Mouse (Mus musculus): ENCODE data around the gene Ppp1r10. TPM values are rescaled to one million over a fixed set of nuclear protein-coding genes. Genes with fewer than 3 reads are reported as not detected.
"Not testable (repeated sequence)": the region's sequence is repeated elsewhere in the genome, so short reads cannot be mapped to it uniquely, and the experiment has no call there.

The Ppp1r10 gene
- total and polyA plus RNA-seq, 2 experiments from 2014 or later, result 11.2 to 20.2 TPM

- H3K27ac ChIP-seq (ENCODE audit: low read depth), result peak overlapping the region; percentile 30; the same call in 1 of the 2 replicates
- WGBS, result 79% methylated on average over 3 of the region's 3 CpGs
- no peaks in the 10 kb centered on the region for H3K9me3 ChIP-seq (replicated peaks; ENCODE audit: control insufficient read depth, low read length)
- no peaks in the 10 kb centered on the region for H3K27me3 ChIP-seq (ENCODE audit: control insufficient read depth, insufficient read depth, low read length)
- peaks cover 12% of the 10 kb centered on the region; the same call in 1 of the 2 replicates for H3K4me1 ChIP-seq (ENCODE audit: control insufficient read depth, insufficient read depth)
- ATAC-seq (ENCODE audit: insufficient read depth, low read depth) (no peak), DNase-seq (ENCODE audit: low spot score) (no peak)
- peaks cover 48% of the 10 kb centered on the region for H3K36me3 ChIP-seq (replicated peaks; ENCODE audit: control insufficient read depth, insufficient read depth, low read length)
- TF ChIP-seq CTCF (IDR thresholded peaks at IDR 0.05; ENCODE audit: low read depth), result no peak
- TF ChIP-seq EP300 (IDR thresholded peaks at IDR 0.05; ENCODE audit: low read depth), result no peak
- H3K4me3 ChIP-seq (ENCODE audit: low read depth, low read length), result no peak overlapping the region
- no peak overlapping the region for H3K9ac ChIP-seq (replicated peaks; ENCODE audit: low read depth, low read length)
- no peak overlapping the region for H3K4me2 ChIP-seq (ENCODE audit: low read depth, low read length)
Observed at GRCm38 (mm10) chr17:35922566-35922965, 6.3 kb downstream of the Ppp1r10 start.

- no peaks in the 10 kb centered on the region for H3K27me3 ChIP-seq (ENCODE audit: control insufficient read depth, insufficient read depth, low read length)
- 81% methylated on average over 4 of the region's 4 CpGs for WGBS
- no peak for ATAC-seq (ENCODE audit: insufficient read depth, low read depth)
- no peak overlapping the region for H3K4me2 ChIP-seq (ENCODE audit: low read depth, low read length)
- peaks cover 12% of the 10 kb centered on the region; the same call in 1 of the 2 replicates for H3K4me1 ChIP-seq (ENCODE audit: control insufficient read depth, insufficient read depth)
- H3K4me3 ChIP-seq (ENCODE audit: low read depth, low read length), result no peak overlapping the region
- TF ChIP-seq EP300 (IDR thresholded peaks at IDR 0.05; ENCODE audit: low read depth) (no peak), CTCF (IDR thresholded peaks at IDR 0.05; ENCODE audit: low read depth) (no peak)
- no peak for DNase-seq (ENCODE audit: low spot score)
- H3K27ac ChIP-seq (ENCODE audit: low read depth), result no peak overlapping the region
- H3K9me3 ChIP-seq (replicated peaks; ENCODE audit: control insufficient read depth, low read length), result no peaks in the 10 kb centered on the region
- peaks cover 51% of the 10 kb centered on the region for H3K36me3 ChIP-seq (replicated peaks; ENCODE audit: control insufficient read depth, insufficient read depth, low read length)
- H3K9ac ChIP-seq (replicated peaks; ENCODE audit: low read depth, low read length), result no peak overlapping the region
Observed at GRCm38 (mm10) chr17:35923281-35923680, 7.0 kb downstream of the Ppp1r10 start.

- no peak for TF ChIP-seq EP300 (IDR thresholded peaks at IDR 0.05; ENCODE audit: low read depth)
- no peak for TF ChIP-seq CTCF (IDR thresholded peaks at IDR 0.05; ENCODE audit: low read depth)
- 16% methylated on average over 1 of the region's 1 CpGs for WGBS
- Histone ChIP-seq H3K4me3 (ENCODE audit: low read depth, low read length) (no peak overlapping the region), H3K9me3 (replicated peaks; ENCODE audit: control insufficient read depth, low read length) (no peaks in the 10 kb centered on the region), H3K4me2 (ENCODE audit: low read depth, low read length) (no peak overlapping the region), H3K4me1 (ENCODE audit: control insufficient read depth, insufficient read depth) (no peaks in the 10 kb centered on the region), H3K9ac (replicated peaks; ENCODE audit: low read depth, low read length) (no peak overlapping the region), H3K27ac (ENCODE audit: low read depth) (no peak overlapping the region), H3K27me3 (ENCODE audit: control insufficient read depth, insufficient read depth, low read length) (no peaks in the 10 kb centered on the region), H3K36me3 (replicated peaks; ENCODE audit: control insufficient read depth, insufficient read depth, low read length) (peaks cover 79% of the 10 kb centered on the region)
- ATAC-seq (ENCODE audit: insufficient read depth, low read depth) (no peak), DNase-seq (ENCODE audit: low spot score) (no peak)
Observed at GRCm38 (mm10) chr17:35927471-35927870, 11.2 kb downstream of the Ppp1r10 start.

GRCm38 (mm10) chr17:35929534-35929933 lies 13.3 kb downstream of the Ppp1r10 start:
- 93% methylated on average over 2 of the region's 2 CpGs for WGBS

GRCm38 (mm10) chr17:35930627-35931026 lies 14.4 kb downstream of the Ppp1r10 start:
- Histone ChIP-seq H3K9ac (replicated peaks; ENCODE audit: low read depth, low read length) (no peak overlapping the region), H3K9me3 (replicated peaks; ENCODE audit: control insufficient read depth, low read length) (no peaks in the 10 kb centered on the region), H3K4me1 (ENCODE audit: control insufficient read depth, insufficient read depth) (no peaks in the 10 kb centered on the region), H3K27ac (ENCODE audit: low read depth) (no peak overlapping the region), H3K4me3 (ENCODE audit: low read depth, low read length) (no peak overlapping the region), H3K36me3 (replicated peaks; ENCODE audit: control insufficient read depth, insufficient read depth, low read length) (peaks cover 52% of the 10 kb centered on the region), H3K27me3 (ENCODE audit: control insufficient read depth, insufficient read depth, low read length) (no peaks in the 10 kb centered on the region), H3K4me2 (ENCODE audit: low read depth, low read length) (no peak overlapping the region)
- TF ChIP-seq CTCF (IDR thresholded peaks at IDR 0.05; ENCODE audit: low read depth), result no peak
- TF ChIP-seq EP300 (IDR thresholded peaks at IDR 0.05; ENCODE audit: low read depth), result no peak
- no peak for DNase-seq (ENCODE audit: low spot score)
- no peak for ATAC-seq (ENCODE audit: insufficient read depth, low read depth)
- 93% methylated on average over 12 of the region's 12 CpGs for WGBS

More at GRCm38 (mm10) chr17:35929534-35929933, 13.3 kb downstream of the Ppp1r10 start:
- Histone ChIP-seq H3K36me3 (replicated peaks; ENCODE audit: control insufficient read depth, insufficient read depth, low read length) (peaks cover 63% of the 10 kb centered on the region), H3K27ac (ENCODE audit: low read depth) (no peak overlapping the region), H3K9ac (replicated peaks; ENCODE audit: low read depth, low read length) (no peak overlapping the region), H3K9me3 (replicated peaks; ENCODE audit: control insufficient read depth, low read length) (no peaks in the 10 kb centered on the region), H3K4me2 (ENCODE audit: low read depth, low read length) (no peak overlapping the region), H3K4me3 (ENCODE audit: low read depth, low read length) (no peak overlapping the region), H3K4me1 (ENCODE audit: control insufficient read depth, insufficient read depth) (no peaks in the 10 kb centered on the region), H3K27me3 (ENCODE audit: control insufficient read depth, insufficient read depth, low read length) (no peaks in the 10 kb centered on the region)
- ATAC-seq (ENCODE audit: insufficient read depth, low read depth) (no peak), DNase-seq (ENCODE audit: low spot score) (no peak)
- TF ChIP-seq EP300 (IDR thresholded peaks at IDR 0.05; ENCODE audit: low read depth) (no peak), CTCF (IDR thresholded peaks at IDR 0.05; ENCODE audit: low read depth) (no peak)

- 93% methylated on average over 4 of the region's 4 CpGs for WGBS
- H3K4me2 ChIP-seq (ENCODE audit: low read depth, low read length), result no peak overlapping the region
- ATAC-seq (ENCODE audit: insufficient read depth, low read depth) (no peak), DNase-seq (ENCODE audit: low spot score) (no peak)
- no peak overlapping the region for H3K4me3 ChIP-seq (ENCODE audit: low read depth, low read length)
- H3K36me3 ChIP-seq (replicated peaks; ENCODE audit: control insufficient read depth, insufficient read depth, low read length), result peaks cover 35% of the 10 kb centered on the region
- H3K27ac ChIP-seq (ENCODE audit: low read depth), result no peak overlapping the region
- no peak for TF ChIP-seq CTCF (IDR thresholded peaks at IDR 0.05; ENCODE audit: low read depth)
- no peak for TF ChIP-seq EP300 (IDR thresholded peaks at IDR 0.05; ENCODE audit: low read depth)
- no peak overlapping the region for H3K9ac ChIP-seq (replicated peaks; ENCODE audit: low read depth, low read length)
- H3K4me1 ChIP-seq (ENCODE audit: control insufficient read depth, insufficient read depth), result no peaks in the 10 kb centered on the region
- H3K9me3 ChIP-seq (replicated peaks; ENCODE audit: control insufficient read depth, low read length), result no peaks in the 10 kb centered on the region
- no peaks in the 10 kb centered on the region for H3K27me3 ChIP-seq (ENCODE audit: control insufficient read depth, insufficient read depth, low read length)
Observed at GRCm38 (mm10) chr17:35932608-35933007, 16.4 kb downstream of the Ppp1r10 start.

- not testable (repeated sequence) for DNase-seq (ENCODE audit: low spot score); H3K9ac ChIP-seq (replicated peaks; ENCODE audit: low read depth, low read length); H3K9me3 ChIP-seq (replicated peaks; ENCODE audit: control insufficient read depth, low read length); H3K36me3 ChIP-seq (replicated peaks; ENCODE audit: control insufficient read depth, insufficient read depth, low read length); ATAC-seq (ENCODE audit: insufficient read depth, low read depth); H3K4me1 ChIP-seq (ENCODE audit: control insufficient read depth, insufficient read depth); H3K4me3 ChIP-seq (ENCODE audit: low read depth, low read length); H3K27me3 ChIP-seq (ENCODE audit: control insufficient read depth, insufficient read depth, low read length); H3K4me2 ChIP-seq (ENCODE audit: low read depth, low read length); H3K27ac ChIP-seq (ENCODE audit: low read depth)
- 87% methylated on average over 14 of the region's 14 CpGs for WGBS
Observed at GRCm38 (mm10) chr17:35935763-35936162, 19.5 kb downstream of the Ppp1r10 start.

All from heart, postnatal 0 days (tissue).